Mouse (Mus musculus) urinary bladder, postnatal 4 days (tissue): Measurements from ENCODE around the gene Gm7982.
"Not testable (repeated sequence)": the region's sequence is repeated elsewhere in the genome, so short reads cannot be mapped to it uniquely, and the experiment has no call there.

ENCODE experiments used
- DNase-seq, 2 experiments: peaks; one replicate each; pipeline ENCODE4 v3.0.0; 2021 to 2022; ENCODE audit warnings: low spot score in 2 of 2

Gene Gm7982

DNA sequence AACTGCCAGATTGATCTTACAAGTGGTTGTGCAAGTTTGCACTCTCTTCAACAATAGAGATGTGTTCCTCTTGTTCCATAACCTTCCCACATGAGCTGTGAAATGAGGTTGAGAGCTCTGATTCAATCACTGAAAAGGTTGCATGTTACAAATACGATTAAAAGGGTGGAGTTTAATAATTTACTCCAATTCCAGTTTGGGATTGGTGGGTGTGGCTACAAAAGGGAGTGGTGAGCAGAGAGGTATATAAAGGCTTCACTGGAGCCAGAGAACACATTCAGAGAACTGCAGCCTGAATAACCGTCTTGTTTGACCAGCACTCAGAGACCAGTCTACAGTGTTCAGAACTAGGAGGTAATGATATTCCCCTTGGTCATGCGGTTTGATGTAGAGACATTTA, at the start of gene Gm7982:
Gene Gm7982, plus strand, starts transcription at position 301 of the 400 bp plus-strand sequence.
- DNase-seq = not testable (repeated sequence)

DNA sequence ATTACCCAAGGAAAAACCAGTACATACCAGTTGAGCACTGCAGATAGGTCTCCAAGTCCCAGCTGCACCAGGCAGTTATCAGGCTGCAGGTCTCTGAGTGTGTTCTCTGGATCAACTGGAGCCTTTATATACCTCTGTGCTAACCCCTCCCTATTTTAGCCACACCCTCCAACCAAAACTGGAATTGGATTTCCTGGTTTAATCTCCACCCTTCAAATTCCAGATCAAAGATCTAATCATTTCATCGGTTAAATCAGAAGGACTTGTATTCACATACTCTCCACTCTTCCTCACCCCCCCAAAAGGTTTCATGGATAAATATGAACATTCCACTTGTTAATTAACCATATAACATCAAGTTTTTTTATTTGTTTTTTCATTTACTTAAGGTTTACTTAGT, 5.7 kb upstream of the Gm7982 start, which contains the start of gene Gm7978:
Gene Gm7978, minus strand, starts transcription at position 101 of the 400 bp plus-strand sequence.
- not testable (repeated sequence) for DNase-seq

DNA sequence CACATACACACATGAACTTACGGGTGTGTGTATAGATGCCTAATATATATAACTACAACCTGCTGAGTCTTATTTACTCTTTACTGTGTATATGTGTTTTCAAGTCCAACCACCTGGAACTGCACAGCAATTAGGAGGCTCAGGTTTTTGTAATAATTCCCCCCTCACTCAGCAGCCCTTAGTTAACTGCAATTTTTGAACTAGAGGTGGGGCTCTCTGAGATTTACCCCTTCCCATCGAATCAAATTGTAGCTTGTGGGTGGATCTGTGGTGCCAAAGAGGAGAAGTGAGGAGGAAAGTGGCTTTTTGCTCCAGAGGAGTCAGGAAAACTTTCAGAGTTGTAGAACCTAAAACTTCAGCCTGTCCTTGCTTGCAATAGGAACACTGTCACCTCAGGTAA, 33.9 kb downstream of the Gm7982 start, which contains the start of gene E330014E10Rik:
Gene E330014E10Rik, plus strand, starts transcription at position 301 of the 400 bp plus-strand sequence.
- not testable (repeated sequence) for DNase-seq
